ENCODE assay signal across 16 mouse cellular contexts in the genomic region with DNA sequence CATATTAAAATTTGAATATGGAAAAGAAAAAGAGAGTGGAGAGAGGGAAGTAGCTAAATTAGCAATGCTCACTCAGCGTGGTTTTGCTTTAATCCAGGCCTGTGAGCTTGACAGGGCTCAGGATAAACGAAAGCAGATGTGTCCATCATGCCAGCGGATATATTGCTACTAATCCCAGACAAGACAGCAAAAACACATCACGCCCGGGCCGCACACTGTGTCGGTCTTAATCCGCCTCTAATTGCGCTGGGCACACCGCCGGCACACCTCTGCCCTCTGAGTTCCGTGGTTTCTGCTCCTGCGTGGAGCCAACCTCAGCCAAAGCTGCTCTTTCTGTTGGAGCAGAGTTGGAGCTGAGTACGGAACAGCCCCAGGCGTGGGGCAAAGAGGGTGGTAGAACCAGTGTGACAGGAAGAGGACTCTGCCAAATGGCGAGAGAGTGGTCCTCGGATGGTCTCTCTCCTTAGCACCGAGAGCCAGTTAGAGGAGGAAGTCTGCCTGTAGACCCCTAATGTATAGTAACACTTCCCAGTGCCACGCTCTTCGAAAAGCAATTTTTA.
DNase-seq lines count a peak whose midpoint lies in the region; ATAC-seq and TF ChIP-seq lines count a peak whose summit lies in the region.
"Had no signal": no experiment of that assay in that cellular context is flagged by ENCODE, and none has a peak within 500 bp of the region (broad histone marks: within the 10 kb centered on the region; RNA-seq: fewer than 3 reads in every experiment).

No protein-coding gene starts in this region.

- no peaks in the 10 kb centered on the region for H3K27me3 ChIP-seq in midbrain, embryonic 11.5 days (ENCODE audit: control insufficient read depth, insufficient read depth, low read length)
- no peaks in the 10 kb centered on the region for H3K27me3 ChIP-seq in midbrain, postnatal 0 days (ENCODE audit: insufficient read depth, low read length)
- no peaks in the 10 kb centered on the region for H3K27me3 ChIP-seq in embryonic facial prominence, embryonic 14.5 days (replicated peaks; ENCODE audit: control insufficient read depth, insufficient read depth, low read length)
- H3K27me3 ChIP-seq in lung, postnatal 0 days (replicated peaks; ENCODE audit: insufficient read depth, low read length): no peaks in the 10 kb centered on the region
- H3K27me3 ChIP-seq in stomach, embryonic 16.5 days (ENCODE audit: control insufficient read depth, insufficient read depth, low read length): no peaks in the 10 kb centered on the region
- H3K27me3 ChIP-seq: CH12.LX; liver, embryonic 15.5 days had no signal

- no peak for ATAC-seq in midbrain, embryonic 11.5 days (ENCODE audit: low FRiP score)
- ATAC-seq in midbrain, postnatal 0 days (ENCODE audit: low FRiP score): no peak
- ATAC-seq in embryonic facial prominence, embryonic 14.5 days (ENCODE audit: low read depth): peak; percentile 17; the same call in 1 of the 2 replicates
- no peak for ATAC-seq in lung, postnatal 0 days
- no peak for ATAC-seq in stomach, embryonic 16.5 days (ENCODE audit: insufficient read depth, low FRiP score)
- ATAC-seq: hindbrain, embryonic 16.5 days had no signal

- H3K4me3 ChIP-seq in midbrain, embryonic 11.5 days (ENCODE audit: low read depth, low read length): no peak overlapping the region
- no peak overlapping the region for H3K4me3 ChIP-seq in midbrain, postnatal 0 days (ENCODE audit: low read depth, low read length)
- peak overlapping the region; percentile 10; the same call in 1 of the 2 replicates for H3K4me3 ChIP-seq in embryonic facial prominence, embryonic 14.5 days (ENCODE audit: low read depth, low read length)
- no peak overlapping the region for H3K4me3 ChIP-seq in lung, postnatal 0 days (ENCODE audit: low read depth, low read length)
- no peak overlapping the region for H3K4me3 ChIP-seq in stomach, embryonic 16.5 days (replicated peaks; ENCODE audit: low read length)
- no peak overlapping the region for H3K4me3 ChIP-seq in left cerebral cortex, adult 2 months
- H3K4me3 ChIP-seq: forebrain, embryonic 12.5 days; liver, embryonic 15.5 days had no signal

- TF ChIP-seq EP300 in lung, postnatal 0 days (IDR thresholded peaks at IDR 0.05): no peak

- peak; percentile 85 for DNase-seq in midbrain, embryonic 11.5 days (ENCODE audit: low spot score, missing footprints)
- DNase-seq in midbrain, postnatal 0 days (ENCODE audit: low spot score): no peak
- DNase-seq in embryonic facial prominence, embryonic 14.5 days (ENCODE audit: low spot score): peak; percentile 72
- no peak for DNase-seq in lung, postnatal 0 days (ENCODE audit: low spot score)
- no peak for DNase-seq in layer of hippocampus, adult 8-10 months (ENCODE audit: low spot score in 2 of 2)
- DNase-seq in left cerebral cortex, adult 2 months (ENCODE audit: extremely low spot score in 1 of 2, low spot score in 2 of 2): no peak
- no peak for DNase-seq in left cerebral cortex, adult 9 months (ENCODE audit: low spot score in 2 of 2)
- DNase-seq: cerebellum, adult 8-10 months; heart, adult 18-20 months; kidney, postnatal 4 days; right cerebral cortex, postnatal 4 days had no signal

- WGBS in midbrain, embryonic 11.5 days: 64% methylated on average over 20 of the region's 20 CpGs
- 50% methylated on average over 20 of the region's 20 CpGs for WGBS in midbrain, postnatal 0 days
- 28% methylated on average over 20 of the region's 20 CpGs for WGBS in embryonic facial prominence, embryonic 14.5 days
- 61% methylated on average over 20 of the region's 20 CpGs for WGBS in lung, postnatal 0 days
- WGBS in stomach, embryonic 16.5 days: 63% methylated on average over 20 of the region's 20 CpGs

- no peaks in the 10 kb centered on the region for H3K36me3 ChIP-seq in midbrain, embryonic 11.5 days (ENCODE audit: control insufficient read depth, insufficient read depth, low read length)
- H3K36me3 ChIP-seq in midbrain, postnatal 0 days (ENCODE audit: insufficient read depth, low read length): no peaks in the 10 kb centered on the region
- no peaks in the 10 kb centered on the region for H3K36me3 ChIP-seq in embryonic facial prominence, embryonic 14.5 days (ENCODE audit: control insufficient read depth, insufficient read depth, low read length)
- no peaks in the 10 kb centered on the region for H3K36me3 ChIP-seq in lung, postnatal 0 days (ENCODE audit: insufficient read depth, low read length)
- H3K36me3 ChIP-seq in stomach, embryonic 16.5 days (ENCODE audit: control insufficient read depth, insufficient read depth, low read length): no peaks in the 10 kb centered on the region
- H3K36me3 ChIP-seq: forebrain, embryonic 12.5 days; liver, embryonic 15.5 days had no signal

- no peak overlapping the region for H3K9ac ChIP-seq in midbrain, embryonic 11.5 days (ENCODE audit: low read length)
- no peak overlapping the region for H3K9ac ChIP-seq in midbrain, postnatal 0 days (replicated peaks; ENCODE audit: low read length, poor library complexity, severe bottlenecking)
- peak overlapping the region; percentile 34; the same call in 1 of the 2 replicates for H3K9ac ChIP-seq in embryonic facial prominence, embryonic 14.5 days (ENCODE audit: low read depth, low read length)
- no peak overlapping the region for H3K9ac ChIP-seq in lung, postnatal 0 days (replicated peaks; ENCODE audit: low read depth)
- no peak overlapping the region for H3K9ac ChIP-seq in stomach, embryonic 16.5 days (ENCODE audit: low read length)
- H3K9ac ChIP-seq: forebrain, embryonic 12.5 days; liver, embryonic 15.5 days had no signal

- intact Hi-C loops in left cerebral cortex, adult 2 months (cut with DNase I): no loop called here

- no peaks in the 10 kb centered on the region for H3K9me3 ChIP-seq in midbrain, embryonic 11.5 days (ENCODE audit: control insufficient read depth, low read length)
- no peaks in the 10 kb centered on the region for H3K9me3 ChIP-seq in midbrain, postnatal 0 days (ENCODE audit: low read length)
- H3K9me3 ChIP-seq in embryonic facial prominence, embryonic 14.5 days (ENCODE audit: control insufficient read depth, low read length): 0 out of 2 replicates have a peak, but pooled peaks cover 4% of the 10 kb centered on the region
- no peaks in the 10 kb centered on the region for H3K9me3 ChIP-seq in lung, postnatal 0 days (ENCODE audit: low read length)
- no peaks in the 10 kb centered on the region for H3K9me3 ChIP-seq in stomach, embryonic 16.5 days (replicated peaks; ENCODE audit: control insufficient read depth, low read length)
- H3K9me3 ChIP-seq: forebrain, embryonic 12.5 days; liver, embryonic 15.5 days had no signal

- no peak overlapping the region for H3K4me2 ChIP-seq in midbrain, embryonic 11.5 days
- H3K4me2 ChIP-seq in midbrain, postnatal 0 days (ENCODE audit: low read depth, low read length, poor library complexity, severe bottlenecking): no peak overlapping the region
- H3K4me2 ChIP-seq in embryonic facial prominence, embryonic 14.5 days (ENCODE audit: low read depth, low read length): peak overlapping the region; percentile 51
- peak overlapping the region; percentile 34 for H3K4me2 ChIP-seq in lung, postnatal 0 days (replicated peaks; ENCODE audit: low read depth, low read length)
- peak overlapping the region; percentile 2; the same call in 1 of the 2 replicates for H3K4me2 ChIP-seq in stomach, embryonic 16.5 days (ENCODE audit: low read depth, low read length)
- H3K4me2 ChIP-seq: forebrain, embryonic 12.5 days; liver, embryonic 15.5 days had no signal

- H3K27ac ChIP-seq in midbrain, embryonic 11.5 days (ENCODE audit: low read depth, low read length): no peak overlapping the region
- no peak overlapping the region for H3K27ac ChIP-seq in midbrain, postnatal 0 days (ENCODE audit: low read depth, low read length)
- H3K27ac ChIP-seq in embryonic facial prominence, embryonic 14.5 days (replicated peaks; ENCODE audit: low read depth, low read length): peak overlapping the region; percentile 50
- H3K27ac ChIP-seq in lung, postnatal 0 days (ENCODE audit: low read length): no peak overlapping the region
- peak overlapping the region; percentile 54 for H3K27ac ChIP-seq in stomach, embryonic 16.5 days (ENCODE audit: low read length)
- no peak overlapping the region for H3K27ac ChIP-seq in left cerebral cortex, adult 2 months
- H3K27ac ChIP-seq: forebrain, embryonic 12.5 days; liver, embryonic 15.5 days had no signal

- TF ChIP-seq CTCF in midbrain, postnatal 0 days (IDR thresholded peaks at IDR 0.05): no peak
- no peak for TF ChIP-seq CTCF in lung, postnatal 0 days (IDR thresholded peaks at IDR 0.05)
- TF ChIP-seq CTCF in left cerebral cortex, adult 2 months (IDR thresholded peaks at IDR 0.05): no peak

- peaks cover 2% of the 10 kb centered on the region for H3K4me1 ChIP-seq in midbrain, embryonic 11.5 days (ENCODE audit: control insufficient read depth, insufficient read depth, low read length)
- H3K4me1 ChIP-seq in midbrain, postnatal 0 days (ENCODE audit: insufficient read depth, low read length): no peaks in the 10 kb centered on the region
- H3K4me1 ChIP-seq in embryonic facial prominence, embryonic 14.5 days (ENCODE audit: control insufficient read depth, insufficient read depth, low read length): peaks cover 22% of the 10 kb centered on the region
- H3K4me1 ChIP-seq in lung, postnatal 0 days (ENCODE audit: insufficient read depth, low read depth, low read length): no peaks in the 10 kb centered on the region
- H3K4me1 ChIP-seq in stomach, embryonic 16.5 days (ENCODE audit: control insufficient read depth, insufficient read depth, low read length): no peaks in the 10 kb centered on the region
- H3K4me1 ChIP-seq: liver, embryonic 15.5 days had no signal

Comparison
In these comparisons a context has a peak if more than half of its experiments do, and no peak if none do; other contexts are left out.
1. DNase-seq: peak in midbrain, embryonic 11.5 days (single experiment) and embryonic facial prominence, embryonic 14.5 days (single experiment); none in midbrain, postnatal 0 days (single experiment), lung, postnatal 0 days (single experiment), layer of hippocampus, adult 8-10 months (0 of 2), left cerebral cortex, adult 2 months (0 of 2) and left cerebral cortex, adult 9 months (0 of 2).
2. H3K27ac ChIP-seq: peak in embryonic facial prominence, embryonic 14.5 days (single experiment) and stomach, embryonic 16.5 days (single experiment); none in midbrain, embryonic 11.5 days (single experiment), midbrain, postnatal 0 days (single experiment), lung, postnatal 0 days (single experiment) and left cerebral cortex, adult 2 months (single experiment).
3. H3K4me2 ChIP-seq: peak in embryonic facial prominence, embryonic 14.5 days (single experiment), lung, postnatal 0 days (single experiment) and stomach, embryonic 16.5 days (single experiment); none in midbrain, embryonic 11.5 days (single experiment) and midbrain, postnatal 0 days (single experiment).